ENCODE assay signal across 13 mouse cellular contexts in genomic region chr3:104762103-104762863, GRCm38 (mm10). TPM values are rescaled to one million over a fixed set of nuclear protein-coding genes. Genes with fewer than 3 reads are reported as not detected.
DNase-seq lines count a peak whose midpoint lies in the region; ATAC-seq and TF ChIP-seq lines count a peak whose summit lies in the region.
"Not testable (repeated sequence)": the region's sequence is repeated elsewhere in the genome, so short reads cannot be mapped to it uniquely, and the experiment has no call there.
"Had no signal": no experiment of that assay in that cellular context is flagged by ENCODE, and none has a peak within 500 bp of the region (broad histone marks: within the 10 kb centered on the region; RNA-seq: fewer than 3 reads in every experiment).

No protein-coding gene starts in this region.

- H3K4me2 ChIP-seq in embryonic facial prominence, embryonic 13.5 days = peak overlapping the region; percentile 32; the same call in 1 of the 2 replicates
- H3K4me2 ChIP-seq in heart, embryonic 11.5 days = peak overlapping the region; percentile 22
- H3K4me2 ChIP-seq in liver, embryonic 15.5 days = peak overlapping the region; percentile 66

- not testable (repeated sequence) for H3K27me3 ChIP-seq in MEL (ENCODE audit: control insufficient read depth in 1 of 2, insufficient read depth in 2 of 2, low read length in 2 of 2); heart, embryonic 11.5 days (ENCODE audit: control insufficient read depth, insufficient read depth, low read length)
- H3K27me3 ChIP-seq in embryonic facial prominence, embryonic 13.5 days = peaks cover 20% of the 10 kb centered on the region
- peaks cover 27% of the 10 kb centered on the region for H3K27me3 ChIP-seq in liver, embryonic 15.5 days

- not testable (repeated sequence) for TF ChIP-seq EP300 in MEL (IDR thresholded peaks at IDR 0.05; ENCODE audit: low read depth in 1 of 2, low read length in 2 of 2)

- not testable (repeated sequence) for TF ChIP-seq CTCF in MEL (IDR thresholded peaks at IDR 0.05 in 2 of 3, conservative IDR thresholded peaks at IDR 0.05 in 1 of 3; ENCODE audit: control insufficient read depth in 1 of 3, insufficient read depth in 1 of 3, low read depth in 2 of 3, low read length in 3 of 3, poor library complexity in 1 of 3, severe bottlenecking in 1 of 3)

- H3K79me2 ChIP-seq in MEL (ENCODE audit: control insufficient read depth, insufficient read depth, low read length, poor library complexity) = not testable (repeated sequence)

- peaks cover 0 to 14% of the 10 kb centered on the region in 2 experiments; a peak in 1 of 4 replicates for H3K4me1 ChIP-seq in MEL (ENCODE audit: control insufficient read depth in 1 of 2, insufficient read depth in 2 of 2, low read length in 2 of 2)
- not testable (repeated sequence) for H3K4me1 ChIP-seq in embryonic facial prominence, embryonic 13.5 days; heart, embryonic 11.5 days (ENCODE audit: control insufficient read depth, insufficient read depth, low read length)
- peaks cover 38% of the 10 kb centered on the region for H3K4me1 ChIP-seq in liver, embryonic 15.5 days (replicated peaks)

- peak overlapping the region; percentile 5 to 48; a peak in 2 of 4 replicates for H3K4me3 ChIP-seq in MEL (ENCODE audit: control insufficient read depth in 1 of 2, insufficient read depth in 1 of 2, low read depth in 2 of 2, low read length in 2 of 2)
- H3K4me3 ChIP-seq in embryonic facial prominence, embryonic 13.5 days; heart, embryonic 11.5 days (ENCODE audit: low read depth, low read length): not testable (repeated sequence)
- H3K4me3 ChIP-seq in liver, embryonic 15.5 days (replicated peaks) = peak overlapping the region; percentile 25

- H3K36me3 ChIP-seq in MEL (ENCODE audit: control insufficient read depth in 1 of 2, insufficient read depth in 2 of 2, low read length in 2 of 2); embryonic facial prominence, embryonic 13.5 days; heart, embryonic 11.5 days (ENCODE audit: control insufficient read depth, insufficient read depth, low read length); liver, embryonic 15.5 days (replicated peaks): not testable (repeated sequence)

- WGBS in embryonic facial prominence, embryonic 13.5 days = 17% methylated on average over 20 of the region's 20 CpGs
- WGBS in heart, embryonic 11.5 days (ENCODE audit: insufficient replicate concordance) = 16% methylated on average over 20 of the region's 20 CpGs
- 11% methylated on average over 20 of the region's 20 CpGs for WGBS in liver, embryonic 15.5 days (ENCODE audit: insufficient replicate concordance)

- H3K9me3 ChIP-seq in MEL (replicated peaks; ENCODE audit: insufficient read depth, low read length); embryonic facial prominence, embryonic 13.5 days; heart, embryonic 11.5 days (replicated peaks; ENCODE audit: control insufficient read depth, low read length); liver, embryonic 15.5 days (replicated peaks): not testable (repeated sequence)

- not testable (repeated sequence) for TF ChIP-seq POLR2A in MEL (IDR thresholded peaks at IDR 0.05; ENCODE audit: control insufficient read depth in 1 of 2, insufficient read depth in 1 of 2, low read depth in 1 of 2, low read length in 2 of 2, poor library complexity in 1 of 2)

- not testable (repeated sequence) for H3K27ac ChIP-seq in MEL (ENCODE audit: control insufficient read depth, low read depth, low read length); embryonic facial prominence, embryonic 13.5 days; heart, embryonic 11.5 days (ENCODE audit: low read depth, low read length)
- H3K27ac ChIP-seq in liver, embryonic 15.5 days (replicated peaks) = peak overlapping the region; percentile 83

- peak overlapping the region; percentile 10; the same call in 1 of the 2 replicates for H3K9ac ChIP-seq in MEL (ENCODE audit: control insufficient read depth, low read depth, low read length, poor library complexity, severe bottlenecking)
- H3K9ac ChIP-seq in embryonic facial prominence, embryonic 13.5 days; heart, embryonic 11.5 days (ENCODE audit: low read depth, low read length); liver, embryonic 15.5 days: not testable (repeated sequence)

- DNase-seq in MEL (ENCODE audit: low read depth, low spot score) = peak; percentile 73
- peak; percentile 61 for DNase-seq in induced T-regulatory cell, adult 2 months (ENCODE audit: low read depth)
- peak; percentile 81 for DNase-seq in liver
- DNase-seq in natural killer cell, adult 2 months (ENCODE audit: low spot score in 2 of 2) = peak; percentile 11 to 41

- not testable (repeated sequence) for TF ChIP-seq RAD21 in MEL (IDR thresholded peaks at IDR 0.05; ENCODE audit: low read depth, low read length)

- ATAC-seq in embryonic facial prominence, embryonic 13.5 days (ENCODE audit: insufficient number of reproducible peaks, insufficient read depth, low FRiP score, low TSS enrichment, low read depth); heart, embryonic 11.5 days (replicated peaks; ENCODE audit: insufficient number of reproducible peaks, low FRiP score, low TSS enrichment): not testable (repeated sequence)
- ATAC-seq in liver, embryonic 15.5 days (ENCODE audit: insufficient read depth) = peak; percentile 73

RNA-seq across cellular contexts. Expression of gene Ppm1j, which starts 18.6 kb away (rescaled TPM):
- total RNA-seq in MEL (2012; rRNA removed) = 0.54 and 2.2 TPM in 2 replicates
- 1 to 10 TPM in 1 of 2 experiments, not detected in 1; 2.7 TPM for polyA plus RNA-seq in MEL (2012; ENCODE audit: insufficient read depth in 1 of 2, insufficient read length in 2 of 2, low read depth in 1 of 2, low replicate concordance in 2 of 2, missing spikeins in 1 of 2)
- 3.4 and 3.5 TPM in 2 replicates for polyA plus RNA-seq in embryonic facial prominence, embryonic 13.5 days (2015; fragmentation: Nextera tagmentation; extraction: Ambion mirVana)
- 23.5 and 36.9 TPM in 2 replicates for polyA plus RNA-seq in heart, embryonic 11.5 days (2014; fragmentation: Nextera tagmentation; extraction: Ambion mirVana)
- polyA plus RNA-seq in liver, embryonic 15.5 days (2015; fragmentation: Nextera tagmentation; extraction: Ambion mirVana) = 0.24 and 0.64 TPM in 2 replicates
- total RNA-seq: G1E; neutrophil, adult 5-6 weeks had no signal

RNA-seq across cellular contexts. Expression of gene Fam19a3, which starts 19.4 kb away (rescaled TPM):
- total RNA-seq in MEL (2012; rRNA removed) = not detected in 2 replicates
- polyA plus RNA-seq in MEL (2012; ENCODE audit: insufficient read depth in 1 of 2, insufficient read length in 2 of 2, low read depth in 1 of 2, low replicate concordance in 2 of 2, missing spikeins in 1 of 2) = under 1 TPM in 1 of 2 experiments, not detected in 1; 0.03 TPM
- polyA plus RNA-seq in embryonic facial prominence, embryonic 13.5 days (2015; fragmentation: Nextera tagmentation; extraction: Ambion mirVana) = 0.15 and 0.25 TPM in 2 replicates
- polyA plus RNA-seq in heart, embryonic 11.5 days (2014; fragmentation: Nextera tagmentation; extraction: Ambion mirVana) = 1.2 and 2.2 TPM in 2 replicates
- polyA plus RNA-seq in liver, embryonic 15.5 days (2015; fragmentation: Nextera tagmentation; extraction: Ambion mirVana) = not detected in 2 replicates
- total RNA-seq: layer of hippocampus, adult 18-20 months; neutrophil, adult 5-6 weeks had no signal
- polyA plus RNA-seq: G1E; hindbrain, postnatal 0 days; macrophage; midbrain, embryonic 12.5 days had no signal

RNA-seq across cellular contexts. Expression of gene Rhoc, which starts 25.9 kb away (rescaled TPM):
- not detected in 2 replicates for total RNA-seq in MEL (2012; rRNA removed)
- under 1 TPM in 1 of 2 experiments, not detected in 1; 0.21 TPM for polyA plus RNA-seq in MEL (2012; ENCODE audit: insufficient read depth in 1 of 2, insufficient read length in 2 of 2, low read depth in 1 of 2, low replicate concordance in 2 of 2, missing spikeins in 1 of 2)
- 145 and 158 TPM in 2 replicates for polyA plus RNA-seq in embryonic facial prominence, embryonic 13.5 days (2015; fragmentation: Nextera tagmentation; extraction: Ambion mirVana)
- polyA plus RNA-seq in heart, embryonic 11.5 days (2014; fragmentation: Nextera tagmentation; extraction: Ambion mirVana) = 242 and 272 TPM in 2 replicates
- 20.5 and 21.5 TPM in 2 replicates for polyA plus RNA-seq in liver, embryonic 15.5 days (2015; fragmentation: Nextera tagmentation; extraction: Ambion mirVana)

RNA-seq across cellular contexts. Expression of gene Mov10, which starts 56.1 kb away (rescaled TPM):
- 7.1 and 7.6 TPM in 2 replicates for total RNA-seq in MEL (2012; rRNA removed)
- polyA plus RNA-seq in MEL (2012; ENCODE audit: insufficient read depth in 1 of 2, insufficient read length in 2 of 2, low read depth in 1 of 2, low replicate concordance in 2 of 2, missing spikeins in 1 of 2) = 10 to 100 TPM in 1 of 2 experiments, not detected in 1; 32.5 TPM
- 56.3 and 59.7 TPM in 2 replicates for polyA plus RNA-seq in embryonic facial prominence, embryonic 13.5 days (2015; fragmentation: Nextera tagmentation; extraction: Ambion mirVana)
- polyA plus RNA-seq in heart, embryonic 11.5 days (2014; fragmentation: Nextera tagmentation; extraction: Ambion mirVana) = 35.7 and 41.2 TPM in 2 replicates
- 27.6 and 29.0 TPM in 2 replicates for polyA plus RNA-seq in liver, embryonic 15.5 days (2015; fragmentation: Nextera tagmentation; extraction: Ambion mirVana)

Comparison
In these comparisons a context has a peak if more than half of its experiments do, and no peak if none do; other contexts are left out.
1. DNase-seq: peak in every context shown above with its lines; median percentile 81 in liver; 73 in MEL; 61 in induced T-regulatory cell, adult 2 months; 26 in natural killer cell, adult 2 months.
2. RNA of gene Rhoc, which starts 25.9 kb away (polyA plus RNA-seq): 242 to 272 TPM in heart, embryonic 11.5 days, 145 to 158 TPM in embryonic facial prominence, embryonic 13.5 days and 20.5 to 21.5 TPM in liver, embryonic 15.5 days; 0.21 TPM in MEL; every median in the first group is over 10 times any median in the second.
3. Peak in every context shown above with its lines, with median percentiles within 50 percentile points of each other: H3K4me2 ChIP-seq.